Mouse (Mus musculus) midbrain, embryonic 10.5 days (tissue): ENCODE data around the gene Hyal3. TPM values are rescaled to one million over a fixed set of nuclear protein-coding genes. Genes with fewer than 3 reads are reported as not detected.

Experiments used
- DNase-seq: peaks from one replicate; pipeline ENCODE4 v3.0.0-alpha.2; 2017; ENCODE audit warnings: low spot score
- H3K27ac ChIP-seq: fragments of 300-500 bp; sonication (generic); replicated peaks from 2 replicates; pipeline ENCODE4 v1.5.1; 2016; ENCODE audit warnings: mild to moderate bottlenecking
- H3K27me3 ChIP-seq: fragments of 300-500 bp; sonication (generic); 2 replicates; pipeline ENCODE4 v1.6.1; 2016; ENCODE audit warnings: low read depth, mild to moderate bottlenecking; ENCODE audit not compliant: poor library complexity, severe bottlenecking
- H3K36me3 ChIP-seq: fragments of 300-500 bp; sonication (generic); 2 replicates; pipeline ENCODE4 v1.6.1; 2016; ENCODE audit warnings: mild to moderate bottlenecking, moderate library complexity
- H3K4me1 ChIP-seq: fragments of 300-500 bp; sonication (generic); 2 replicates; pipeline ENCODE4 v1.6.1; 2016
- H3K4me3 ChIP-seq: fragments of 300-500 bp; sonication (generic); 2 replicates; pipeline ENCODE4 v1.5.1; 2016; ENCODE audit warnings: mild to moderate bottlenecking, moderate library complexity
- H3K9me3 ChIP-seq: fragments of 300-500 bp; sonication (generic); replicated peaks from 2 replicates; pipeline ENCODE4 v1.6.1; 2016; ENCODE audit warnings: mild to moderate bottlenecking
- WGBS: fragments of 180-500 bp; shearing (Covaris S2); methylation state at CpG from one replicate; pipeline ENCODE4 v1.1.7; 2016; 5-methylcytosine and 5-hydroxymethylcytosine counted together
- polyA plus RNA-seq: library from polyadenylated mRNA; unstranded; fragments of >200 nt; fragmentation: Nextera tagmentation; extraction: Ambion mirVana; gene quantifications from 2 replicates; pipeline ENCODE4 v1.2.1, GENCODE M21; 2016

Gene Hyal3
- polyA plus RNA-seq, 1 experiment from 2014 or later: 0.62 TPM

DNA sequence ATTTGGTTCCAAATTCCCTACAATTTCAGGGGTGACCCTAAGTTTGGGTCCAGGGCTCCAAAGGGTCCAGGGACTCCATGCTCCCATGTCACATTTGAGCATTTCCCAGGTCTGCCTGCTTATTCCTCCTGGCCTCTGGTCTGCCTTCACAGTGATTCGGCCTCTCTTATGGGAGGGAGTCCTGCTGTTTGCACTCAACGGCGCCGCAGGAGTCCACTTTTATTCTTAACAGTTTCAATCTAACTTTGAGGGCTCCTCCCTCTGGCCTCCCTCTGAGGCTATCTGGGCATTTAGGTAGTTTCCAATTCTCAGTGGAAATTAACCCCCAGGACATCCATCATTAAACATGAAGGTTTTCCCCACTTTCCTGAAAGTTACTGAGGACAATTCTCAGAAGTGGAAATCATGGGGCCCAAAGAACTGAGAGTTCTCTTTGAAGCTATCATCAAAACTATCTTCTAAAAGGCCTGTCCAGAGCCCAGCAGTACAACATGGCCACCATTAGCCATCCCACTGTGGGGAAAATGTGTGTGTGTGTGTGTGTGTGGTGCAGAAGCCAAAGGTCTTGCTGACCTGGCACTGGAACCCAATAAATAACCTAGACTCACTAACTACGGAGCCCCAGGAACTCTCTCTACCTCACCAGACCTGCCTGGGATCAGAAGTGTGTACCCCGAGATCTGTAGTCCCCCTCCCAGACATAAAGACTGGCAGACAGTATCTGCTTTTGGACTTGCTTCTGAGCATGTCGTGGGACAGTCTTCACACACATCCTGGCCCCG lies 13.9 kb downstream of the Hyal3 start:
- H3K27ac ChIP-seq: no peak overlapping the region
- WGBS: 82% methylated on average over 8 of the region's 8 CpGs
- H3K27me3 ChIP-seq: peaks cover 9% of the 10 kb centered on the region
- peaks cover 57% of the 10 kb centered on the region for H3K36me3 ChIP-seq
- DNase-seq: no peak
- no peak overlapping the region for H3K4me3 ChIP-seq
- H3K9me3 ChIP-seq: no peaks in the 10 kb centered on the region
- H3K4me1 ChIP-seq: peaks cover 19% of the 10 kb centered on the region; the same call in 1 of the 2 replicates

- Histone ChIP-seq H3K4me3 (no peak overlapping the region), H3K9me3 (no peaks in the 10 kb centered on the region), H3K4me1 (peaks cover 29% of the 10 kb centered on the region), H3K36me3 (peaks cover 33% of the 10 kb centered on the region), H3K27ac (no peak overlapping the region), H3K27me3 (peaks cover 29% of the 10 kb centered on the region)
- 91% methylated on average over 11 of the region's 11 CpGs for WGBS
- no peak for DNase-seq
Measured at GRCm38 (mm10) chr9:107596619-107597569, 16.3 kb downstream of the Hyal3 start.

DNA sequence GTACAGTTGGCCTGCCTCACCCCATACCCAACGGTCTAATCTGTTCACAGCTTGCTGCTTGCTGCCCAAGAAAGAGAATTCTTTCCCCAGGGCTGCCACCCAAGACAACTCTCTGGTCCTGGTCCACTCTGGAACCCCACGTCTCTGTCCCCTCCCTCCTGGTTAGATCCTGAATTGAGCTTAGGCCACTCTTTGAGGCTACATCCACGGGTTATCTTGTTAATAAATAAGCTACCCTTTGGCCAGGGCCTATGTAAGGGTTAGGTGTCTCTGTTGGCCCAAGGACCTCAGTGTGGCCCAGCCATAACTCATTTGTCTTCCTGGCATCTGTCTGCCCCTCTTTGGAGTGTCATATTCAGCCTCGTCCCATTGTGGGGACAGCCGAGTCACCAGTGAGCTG lies 17.8 kb downstream of the Hyal3 start:
- H3K9me3 ChIP-seq: no peaks in the 10 kb centered on the region
- no peak overlapping the region for H3K4me3 ChIP-seq
- H3K36me3 ChIP-seq: peaks cover 18% of the 10 kb centered on the region
- H3K4me1 ChIP-seq: peaks cover 33% of the 10 kb centered on the region
- DNase-seq: no peak
- H3K27me3 ChIP-seq: peaks cover 35% of the 10 kb centered on the region
- 0 out of 2 replicates have a peak overlapping the region, but pooled peaks have one; percentile 34 for H3K27ac ChIP-seq
- 92% methylated on average over 5 of the region's 5 CpGs for WGBS

- Histone ChIP-seq H3K4me1 (peaks cover 34% of the 10 kb centered on the region), H3K36me3 (peaks cover 7% of the 10 kb centered on the region; the same call in 1 of the 2 replicates), H3K27ac (no peak overlapping the region), H3K9me3 (no peaks in the 10 kb centered on the region), H3K27me3 (peaks cover 44% of the 10 kb centered on the region), H3K4me3 (no peak overlapping the region)
- 89% methylated on average over 9 of the region's 9 CpGs for WGBS
- DNase-seq: no peak
Measured at GRCm38 (mm10) chr9:107599433-107599832, 18.8 kb downstream of the Hyal3 start.

GRCm38 (mm10) chr9:107599842-107600241 lies 19.2 kb downstream of the Hyal3 start:
- no peak for DNase-seq
- H3K9me3 ChIP-seq: no peaks in the 10 kb centered on the region
- H3K4me1 ChIP-seq: peaks cover 38% of the 10 kb centered on the region
- peaks cover 44% of the 10 kb centered on the region for H3K27me3 ChIP-seq
- no peak overlapping the region for H3K27ac ChIP-seq
- no peak overlapping the region for H3K4me3 ChIP-seq
- 0 out of 2 replicates have a peak, but pooled peaks cover 3% of the 10 kb centered on the region for H3K36me3 ChIP-seq
- 74% methylated on average over 14 of the region's 14 CpGs for WGBS

- H3K4me1 ChIP-seq: peaks cover 47% of the 10 kb centered on the region
- WGBS: 85% methylated on average over 12 of the region's 12 CpGs
- H3K36me3 ChIP-seq: 0 out of 2 replicates have a peak, but pooled peaks cover 2% of the 10 kb centered on the region
- no peaks in the 10 kb centered on the region for H3K9me3 ChIP-seq
- H3K27ac ChIP-seq: no peak overlapping the region
- peaks cover 45% of the 10 kb centered on the region for H3K27me3 ChIP-seq
- DNase-seq: no peak
- H3K4me3 ChIP-seq: no peak overlapping the region
Measured at GRCm38 (mm10) chr9:107600745-107601144, 20.1 kb downstream of the Hyal3 start.

- Histone ChIP-seq H3K9me3 (no peaks in the 10 kb centered on the region), H3K4me3 (no peak overlapping the region), H3K4me1 (peaks cover 52% of the 10 kb centered on the region), H3K27ac (0 out of 2 replicates have a peak overlapping the region, but pooled peaks have one; percentile 2), H3K27me3 (peaks cover 50% of the 10 kb centered on the region), H3K36me3 (no peaks in the 10 kb centered on the region)
- WGBS: 90% methylated on average over 11 of the region's 11 CpGs
- no peak for DNase-seq
Measured at GRCm38 (mm10) chr9:107601275-107601674, 20.7 kb downstream of the Hyal3 start.

DNA sequence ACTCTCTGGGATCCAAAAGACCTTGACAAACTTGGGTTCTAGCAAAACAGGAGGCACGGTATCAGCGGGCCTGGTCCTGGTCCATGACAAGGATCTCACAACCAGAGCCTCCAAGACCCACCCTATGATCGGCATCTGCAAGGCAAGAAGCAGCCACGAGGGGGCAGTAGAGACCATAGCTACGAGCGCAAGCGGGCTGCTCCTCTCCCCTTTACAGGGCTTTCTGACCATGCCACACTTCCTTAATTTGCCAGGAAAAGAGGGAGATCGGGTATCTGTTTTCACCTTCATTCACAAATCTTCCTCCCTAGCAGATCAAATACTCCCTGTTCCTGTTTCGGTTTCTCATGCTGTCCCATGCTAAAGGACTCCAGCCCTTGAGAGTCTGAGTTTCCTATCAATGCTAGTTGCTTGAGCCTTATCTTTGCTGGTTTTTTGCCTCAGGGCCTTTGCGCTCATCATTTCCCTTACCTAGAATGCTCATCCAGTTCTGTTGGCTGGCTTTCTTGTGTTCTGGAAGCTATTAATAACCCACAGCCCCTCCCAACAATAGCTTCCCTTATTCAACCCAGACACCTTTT lies 21.5 kb downstream of the Hyal3 start:
- no peak overlapping the region for H3K4me3 ChIP-seq
- no peaks in the 10 kb centered on the region for H3K9me3 ChIP-seq
- DNase-seq: peak; percentile 93
- peaks cover 59% of the 10 kb centered on the region for H3K27me3 ChIP-seq
- peak overlapping the region; percentile 83 for H3K27ac ChIP-seq
- no peaks in the 10 kb centered on the region for H3K36me3 ChIP-seq
- 17% methylated on average over 10 of the region's 10 CpGs for WGBS
- peaks cover 61% of the 10 kb centered on the region for H3K4me1 ChIP-seq

- no peak overlapping the region for H3K4me3 ChIP-seq
- WGBS: 84% methylated on average over 6 of the region's 6 CpGs
- no peak for DNase-seq
- peaks cover 60% of the 10 kb centered on the region for H3K27me3 ChIP-seq
- H3K4me1 ChIP-seq: peaks cover 72% of the 10 kb centered on the region
- H3K9me3 ChIP-seq: no peaks in the 10 kb centered on the region
- peak overlapping the region; percentile 83 for H3K27ac ChIP-seq
- no peaks in the 10 kb centered on the region for H3K36me3 ChIP-seq
Measured at GRCm38 (mm10) chr9:107603251-107603650, 22.6 kb downstream of the Hyal3 start.

DNA sequence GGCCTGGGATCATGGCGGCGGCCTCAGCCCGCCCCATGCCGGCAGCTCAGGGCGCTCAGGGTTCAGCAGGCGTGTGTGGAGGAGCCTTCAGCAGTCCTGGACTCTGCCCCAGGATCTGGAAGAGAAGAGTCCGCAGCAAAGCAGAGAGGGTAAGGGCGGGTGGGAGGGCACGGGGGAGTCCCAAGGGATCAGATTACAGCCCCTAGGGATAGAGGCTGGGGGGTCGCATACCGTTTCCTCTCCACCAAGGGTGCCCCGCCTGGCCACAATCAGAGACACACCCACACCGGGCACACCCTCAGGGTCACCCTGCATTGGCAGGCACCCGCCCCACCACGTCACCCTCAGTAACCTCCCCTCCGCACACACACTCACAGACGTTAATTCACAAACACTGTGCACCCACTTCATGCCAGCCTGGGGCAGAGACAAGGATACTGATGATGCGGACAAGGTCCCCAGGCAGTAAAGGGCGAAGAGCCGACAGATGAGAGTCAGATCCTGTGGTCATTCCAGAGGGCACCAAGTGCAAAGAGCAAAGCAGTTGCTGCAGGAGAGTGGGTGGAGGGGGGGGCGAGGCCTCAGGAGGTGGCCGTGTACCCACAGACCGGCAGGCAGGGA lies 24.5 kb downstream of the Hyal3 start:
- H3K9me3 ChIP-seq: no peaks in the 10 kb centered on the region
- 36% methylated on average over 23 of the region's 23 CpGs for WGBS
- H3K27me3 ChIP-seq: peaks cover 46% of the 10 kb centered on the region
- no peak for DNase-seq
- H3K27ac ChIP-seq: peak overlapping the region; percentile 83
- H3K4me3 ChIP-seq: peak overlapping the region; percentile 41
- peaks cover 85% of the 10 kb centered on the region for H3K4me1 ChIP-seq
- H3K36me3 ChIP-seq: no peaks in the 10 kb centered on the region

GRCm38 (mm10) chr9:107606591-107606990 lies 26.0 kb downstream of the Hyal3 start:
- no peak for DNase-seq
- Histone ChIP-seq H3K4me3 (0 out of 2 replicates have a peak overlapping the region, but pooled peaks have one; percentile 19), H3K4me1 (peaks cover 92% of the 10 kb centered on the region), H3K36me3 (no peaks in the 10 kb centered on the region), H3K27ac (peak overlapping the region; percentile 83), H3K27me3 (peaks cover 32% of the 10 kb centered on the region), H3K9me3 (no peaks in the 10 kb centered on the region)
- 16% methylated on average over 9 of the region's 9 CpGs for WGBS

DNA sequence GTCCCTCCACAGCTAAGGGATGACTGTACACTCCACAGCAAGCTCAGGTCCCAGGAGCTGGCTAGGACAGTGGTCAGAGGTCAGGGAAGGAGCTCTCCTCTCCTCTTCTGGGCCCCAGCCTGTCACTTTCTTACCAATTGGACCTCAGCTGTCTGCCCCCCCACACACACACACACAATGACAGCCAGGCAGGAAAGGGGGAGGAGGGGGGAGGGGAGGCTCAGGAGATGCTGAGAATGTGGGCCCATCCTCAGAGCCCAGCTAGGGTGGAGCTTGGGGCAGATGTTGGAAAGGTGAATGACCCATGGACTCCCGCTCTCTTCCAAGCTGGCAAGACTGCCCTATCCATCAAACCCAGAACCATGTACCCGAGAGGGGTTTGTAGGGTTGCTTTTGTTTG lies 26.4 kb downstream of the Hyal3 start:
- Histone ChIP-seq H3K27me3 (peaks cover 31% of the 10 kb centered on the region), H3K9me3 (no peaks in the 10 kb centered on the region), H3K4me1 (peaks cover 95% of the 10 kb centered on the region), H3K4me3 (0 out of 2 replicates have a peak overlapping the region, but pooled peaks have one; percentile 19), H3K27ac (peak overlapping the region; percentile 83), H3K36me3 (no peaks in the 10 kb centered on the region)
- WGBS: 77% methylated on average over 2 of the region's 2 CpGs
- DNase-seq: no peak
